Mouse (Mus musculus) cortical plate, adult 2 months (tissue): ENCODE data around the gene Sh2b3.

Experiments
- CTCF ChIP-seq: fragments of 200-500 bp; IDR thresholded peaks from 2 replicates; pipeline ENCODE4 v1.5.1; 2011; ENCODE audit warnings: mild to moderate bottlenecking, control low read depth, low read length; ENCODE audit not compliant: insufficient read depth; ENCODE audit errors: extremely low read depth
- POLR2A ChIP-seq: fragments of 200-500 bp; IDR thresholded peaks from 2 replicates; pipeline ENCODE4 v1.6.1; 2011; ENCODE audit warnings: mild to moderate bottlenecking, low read length, control low read depth; ENCODE audit not compliant: insufficient read depth; ENCODE audit errors: extremely low read depth

GRCm38 (mm10) chr5:121818401-121818800, 19.0 kb downstream of the Sh2b3 start:
- no peak for TF ChIP-seq CTCF
- TF ChIP-seq POLR2A, result no peak
